Mouse (Mus musculus): Measurements from ENCODE around the gene Slc25a19.

Gene Slc25a19

DNA sequence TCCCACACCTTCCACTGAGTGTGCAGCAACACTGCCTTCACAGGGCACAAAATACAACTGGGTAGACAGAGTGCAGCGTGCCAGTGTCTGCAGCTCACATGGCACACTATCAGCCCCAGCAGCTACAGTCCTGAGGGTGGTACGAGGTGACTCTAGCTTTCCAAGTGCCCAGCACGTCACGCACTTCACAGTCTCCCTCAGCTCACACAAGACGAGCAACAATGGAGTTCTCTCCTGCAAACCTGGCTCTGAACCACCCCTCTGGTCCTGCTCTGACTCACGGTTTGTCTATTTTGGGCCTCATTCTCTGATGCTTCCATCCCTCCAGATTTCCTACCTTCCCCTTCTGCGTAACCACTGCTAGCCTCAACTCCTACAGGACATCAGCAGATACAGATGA lies 28.4 kb downstream of the Slc25a19 start:
- no peak for DNase-seq (ENCODE audit: low read depth)

DNA sequence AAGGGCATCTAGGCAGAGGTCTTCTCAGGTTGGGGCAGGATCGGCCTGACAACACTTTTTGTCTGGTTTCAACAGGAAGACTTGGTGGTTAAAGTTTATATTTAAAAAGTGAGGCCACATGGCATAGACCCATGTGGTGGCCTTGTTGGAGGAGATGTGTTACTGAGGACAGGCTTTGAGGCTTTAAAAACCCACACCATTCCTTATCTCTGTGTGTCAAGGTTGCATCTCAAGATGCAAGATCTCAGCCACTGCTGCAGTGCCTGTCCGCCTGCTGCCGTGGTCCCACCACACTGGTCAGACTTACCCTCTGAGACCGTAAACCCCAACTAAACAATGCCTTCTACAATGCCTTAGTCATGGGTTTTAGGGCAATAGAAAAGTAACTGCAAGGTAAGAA lies 29.8 kb downstream of the Slc25a19 start:
- no peak for DNase-seq (ENCODE audit: low read depth)

GRCm38 (mm10) chr11:115595209-115595608 lies 32.9 kb downstream of the Slc25a19 start:
- DNase-seq (ENCODE audit: low read depth), result no peak

DNA sequence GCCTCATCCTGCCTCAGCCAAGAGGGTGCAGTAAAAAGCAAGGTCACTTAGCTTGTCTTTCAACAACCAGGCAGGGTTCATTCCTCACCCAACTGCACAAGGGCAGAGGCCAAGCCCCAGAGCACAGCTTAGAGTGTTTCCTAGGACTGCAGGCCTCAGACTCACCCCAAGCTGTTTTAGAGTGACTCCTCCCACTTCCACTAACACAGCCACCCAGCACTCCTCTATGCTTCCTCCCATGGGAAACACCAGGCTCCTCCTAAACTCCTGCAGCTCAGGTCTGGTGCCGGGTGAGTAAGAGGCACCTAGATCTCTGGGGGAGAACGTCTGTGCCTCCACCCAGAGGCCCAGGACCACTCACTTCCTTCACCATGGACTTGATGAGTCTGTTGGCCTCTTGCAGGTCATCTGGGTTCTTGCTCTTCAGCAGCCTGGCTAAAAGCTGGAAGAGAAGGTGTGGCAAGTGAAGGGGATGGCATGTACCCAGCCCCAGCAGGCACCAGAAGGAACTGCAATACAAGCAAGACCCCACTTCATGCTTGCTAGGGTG lies 37.5 kb downstream of the Slc25a19 start:
- DNase-seq (ENCODE audit: low read depth), result no peak

GRCm38 (mm10) chr11:115587984-115588383 lies 40.1 kb downstream of the Slc25a19 start:
- no peak for DNase-seq (ENCODE audit: low read depth)

DNA sequence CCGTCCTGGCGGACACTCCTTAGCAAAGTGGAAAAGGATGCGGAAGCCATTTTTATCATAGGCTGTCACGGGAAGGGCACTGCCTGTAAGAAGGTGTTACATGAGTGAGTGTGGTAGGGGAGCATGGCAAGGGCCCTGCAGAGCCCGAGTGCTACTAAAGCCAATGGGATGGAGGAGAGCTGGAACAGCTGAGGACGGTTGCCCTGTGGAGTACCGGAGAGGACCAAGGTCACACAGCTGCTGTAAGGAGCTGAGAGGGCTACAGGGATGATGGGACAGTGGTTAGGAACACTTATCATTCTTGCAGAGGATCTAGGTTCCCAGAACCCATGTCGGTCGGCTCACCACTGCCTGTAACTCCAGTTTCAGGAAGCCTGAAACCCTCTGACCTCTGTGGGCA lies 41.7 kb downstream of the Slc25a19 start:
- no peak for DNase-seq (ENCODE audit: low read depth)

GRCm38 (mm10) chr11:115585573-115586100 lies 42.5 kb downstream of the Slc25a19 start:
- no peak for DNase-seq (ENCODE audit: low read depth)

DNA sequence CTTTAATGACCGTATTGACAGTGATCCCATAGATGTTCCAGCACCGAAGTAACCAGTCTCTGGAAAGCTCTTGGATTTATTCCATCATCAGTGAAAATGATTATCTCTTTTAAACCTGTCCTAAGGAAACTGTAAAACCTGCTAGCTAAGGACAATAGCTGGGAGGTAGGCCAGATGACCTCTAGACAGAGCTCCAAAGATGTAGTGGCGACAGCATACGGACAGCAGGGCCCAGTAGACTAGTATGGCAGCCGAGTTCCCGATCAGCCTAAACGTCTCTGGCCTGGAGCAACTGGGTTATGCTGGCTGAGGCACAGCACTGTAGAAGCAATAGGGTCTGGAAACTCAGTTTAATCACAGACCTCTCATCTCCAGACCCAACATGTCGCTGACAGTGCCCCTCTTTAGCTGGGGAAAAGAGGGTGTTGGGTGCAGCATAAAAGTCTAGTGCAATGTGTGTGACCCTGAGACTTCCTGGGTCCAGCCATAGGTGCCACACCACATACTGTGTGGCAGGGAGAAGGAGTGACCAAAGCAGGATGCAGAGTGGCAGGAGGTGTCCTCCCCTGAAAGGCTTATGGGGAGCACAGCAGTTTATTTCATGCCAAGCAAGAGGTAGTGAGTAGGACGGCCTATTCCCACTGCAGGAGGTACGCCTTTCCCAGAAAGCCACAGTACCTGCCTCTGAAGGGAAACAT lies 43.6 kb downstream of the Slc25a19 start:
- DNase-seq (ENCODE audit: low read depth), result no peak

GRCm38 (mm10) chr11:115582913-115583606 lies 45.0 kb downstream of the Slc25a19 start:
- DNase-seq (ENCODE audit: low read depth), result no peak

DNA sequence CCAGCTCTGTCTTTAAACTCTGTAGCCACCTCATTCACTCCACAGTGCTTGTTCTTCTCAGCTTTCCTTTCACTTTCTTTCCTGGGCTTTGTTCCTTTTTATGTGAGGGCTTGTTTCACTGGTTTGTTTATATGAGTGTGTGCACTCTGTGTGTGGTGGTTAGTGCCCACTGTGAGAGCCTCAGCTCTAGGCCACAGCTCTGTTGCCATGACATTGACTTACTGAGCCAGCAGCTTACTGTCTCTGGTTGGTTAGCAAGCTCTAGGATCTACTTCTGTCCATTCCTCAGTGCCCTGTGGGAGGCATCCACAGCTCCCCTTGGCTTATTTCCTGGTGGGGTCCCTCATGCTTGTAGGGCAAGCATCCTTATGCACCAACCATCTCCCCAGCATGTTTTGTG lies 49.0 kb downstream of the Slc25a19 start:
- DNase-seq (ENCODE audit: low read depth), result no peak

DNA sequence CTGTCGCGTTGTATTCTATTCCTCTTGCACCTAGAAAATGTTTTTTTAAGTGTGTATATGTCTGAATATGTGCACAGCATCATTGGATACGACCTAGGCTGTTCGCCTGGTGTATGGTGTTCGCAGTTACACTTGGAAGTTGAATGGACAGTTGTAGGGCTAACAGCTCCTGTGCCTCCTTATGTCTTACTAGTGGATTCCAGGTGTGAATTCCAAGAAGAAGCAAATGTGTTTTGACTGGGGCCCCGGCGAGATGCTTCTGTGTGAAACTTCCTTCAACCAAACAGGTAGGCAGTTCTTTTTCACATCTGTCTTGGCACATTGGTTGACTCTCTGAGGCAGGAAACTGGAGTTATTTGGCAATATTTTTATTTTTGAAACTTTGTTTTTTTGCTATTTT lies 63.1 kb downstream of the Slc25a19 start:
- no peak for DNase-seq (ENCODE audit: low read depth)

Measured in c-Kit-positive CD71-positive TER-119-negative erythroid progenitor cells, embryonic 14.5 days (primary cell).